Mouse (Mus musculus) ES-Bruce4 (cell line): Measurements from ENCODE around the gene Prr13.

Source experiments
- CTCF ChIP-seq: IDR thresholded peaks from one replicate; pipeline ENCODE4 v1.8.1; 2011; ENCODE audit warnings: low read depth, low read length
- EP300 ChIP-seq: IDR thresholded peaks from 2 replicates; pipeline ENCODE4 v1.6.1; 2011; ENCODE audit warnings: low read depth, low read length; ENCODE audit not compliant: insufficient read depth
- POLR2A ChIP-seq: IDR thresholded peaks from one replicate; pipeline ENCODE4 v1.8.1; 2011; ENCODE audit warnings: low read length; ENCODE audit not compliant: insufficient read depth

GRCm38 (mm10) chr15:102426963-102427362 is 31.9 kb upstream of the Prr13 start:
- TF ChIP-seq POLR2A = no peak
- TF ChIP-seq CTCF = no peak
- TF ChIP-seq EP300 = no peak
